Mouse (Mus musculus) inflammation-experienced regulatory T-cells (primary cell): Measurements from ENCODE around the gene Spata31d1a. TPM values are rescaled to one million over a fixed set of nuclear protein-coding genes. Genes with fewer than 3 reads are reported as not detected.

Experiments
- polyA plus RNA-seq, 2 experiments: library from polyadenylated mRNA; unstranded; fragments of 100-300 nt; shearing (Covaris generic); gene quantifications; one replicate each; pipeline ENCODE4 v1.2.1; 2017

The Spata31d1a gene
- polyA plus RNA-seq, result under 1 TPM; 0.16 to 0.17 TPM

DNA sequence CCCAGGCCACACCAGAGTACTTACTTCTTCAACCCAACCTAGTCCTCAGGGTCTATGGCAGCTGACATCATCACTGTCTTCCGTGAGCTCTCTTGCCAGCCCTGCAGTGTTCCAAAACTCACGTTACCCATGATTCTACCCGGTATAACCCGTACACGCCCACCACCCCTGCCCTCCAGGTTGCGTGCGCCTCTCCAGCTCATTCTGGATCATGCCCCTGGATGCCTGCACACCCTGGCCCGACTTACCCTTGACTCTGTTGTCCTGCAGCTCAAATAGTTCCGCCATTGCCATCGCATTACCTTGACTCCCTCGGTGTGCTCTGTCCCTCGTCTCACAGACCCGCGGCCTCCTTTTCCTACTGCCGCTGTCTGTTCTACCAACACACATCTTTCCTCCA, at the start of gene Spata31d1a:
TSS of gene Spata31d1a (minus strand) at position 101 of the 400 bp plus-strand sequence.

DNA sequence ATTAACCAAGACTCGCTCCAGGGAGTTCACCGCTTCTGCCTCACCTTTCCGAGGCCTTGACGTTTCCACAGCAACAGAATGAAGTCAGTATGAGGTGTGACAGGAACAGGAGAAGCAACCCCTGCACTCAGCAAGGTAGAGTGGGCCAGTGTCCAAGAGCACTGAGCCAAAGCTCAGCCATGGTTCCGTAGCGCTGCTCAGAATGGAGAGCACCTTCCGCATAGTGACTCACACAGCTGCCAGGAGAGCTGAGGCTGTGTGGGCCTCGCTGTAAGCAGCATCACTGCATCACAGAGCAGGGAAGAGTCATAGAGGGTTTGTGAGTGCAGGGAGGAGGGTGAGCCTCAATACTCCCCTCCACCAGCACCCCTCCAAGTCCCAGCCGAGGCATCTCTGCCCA, 36.6 kb upstream of the Spata31d1a start, which contains the start of gene 1700014D04Rik:
TSS of gene 1700014D04Rik (minus strand) at position 42 of the 400 bp plus-strand sequence.

GRCm38 (mm10) chr13:59731652-59732051, 21.5 kb upstream of the Spata31d1a start, which contains the start of gene Spata31d1d:
Gene Spata31d1d, minus strand, starts transcription at chr13:59731752.

DNA sequence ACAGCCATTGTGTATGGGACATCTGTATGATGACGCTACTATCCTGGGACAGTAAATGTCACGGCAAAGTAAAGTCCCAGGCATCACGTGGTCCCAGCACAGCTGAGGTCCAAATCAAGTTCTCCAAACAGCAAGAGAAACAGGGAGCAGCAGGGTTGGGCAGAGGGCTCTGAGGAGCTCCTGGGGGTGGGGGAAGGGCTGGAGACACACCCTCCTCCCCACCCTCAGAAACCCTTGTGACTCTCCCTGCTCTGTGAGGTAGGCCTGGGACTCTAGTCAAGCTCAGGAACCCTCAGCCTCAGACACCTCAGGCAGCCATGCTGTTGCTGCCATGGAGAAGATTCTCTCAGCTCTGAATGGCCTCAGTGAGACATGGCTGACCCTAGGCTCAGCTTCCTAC, 1.9 kb upstream of the Spata31d1a start, which contains the start of gene Spata31d1b:
TSS of gene Spata31d1b (plus strand) at position 301 of the 400 bp plus-strand sequence.

GRCm38 (mm10) chr13:59694008-59694407, 16.1 kb downstream of the Spata31d1a start, which contains the start of gene 4921517D22Rik:
Gene 4921517D22Rik, minus strand, starts transcription at chr13:59694108.

GRCm38 (mm10) chr13:59675151-59676011, 34.7 kb downstream of the Spata31d1a start, which contains the start of gene Golm1:
Gene Golm1, minus strand, starts transcription at chr13:59675811.

Other genes starting within 250 kb of the Spata31d1a start
- gene Agtpbp1, start 125.1 kb downstream of the Spata31d1a start, polyA plus RNA-seq, result 10 to 100 TPM; 21.5 to 28.8 TPM
- gene Naa35, start 125.1 kb downstream of the Spata31d1a start, polyA plus RNA-seq, result 10 to 100 TPM; 62.7 to 75.7 TPM
- 10 to 100 TPM; 36.9 to 80.2 TPM for gene Golm1, start 34.5 kb downstream of the Spata31d1a start, polyA plus RNA-seq
- gene 4921517D22Rik, start 16.2 kb downstream of the Spata31d1a start, polyA plus RNA-seq, result under 1 TPM; 0.05 to 0.12 TPM
- gene Spata31d1b, start 2.0 kb upstream of the Spata31d1a start, polyA plus RNA-seq, result under 1 TPM in 1 of 2 experiments, not detected in 1; 0.09 TPM
- gene Spata31d1d, start 21.4 kb upstream of the Spata31d1a start, polyA plus RNA-seq, result not detected
- gene 1700014D04Rik, start 36.4 kb upstream of the Spata31d1a start, polyA plus RNA-seq, result 1 to 10 TPM in 1 of 2 experiments, not detected in 1; 1.4 TPM
- 10 to 100 TPM; 60.8 to 71.2 TPM for gene Isca1, start 59.5 kb upstream of the Spata31d1a start, polyA plus RNA-seq
- gene Gm49354, start 71.9 kb upstream of the Spata31d1a start, polyA plus RNA-seq, result not detected
- gene Tut7, start 112.8 kb upstream of the Spata31d1a start, polyA plus RNA-seq, result 100 to 1,000 TPM; 124 to 138 TPM